Mouse (Mus musculus) brain, embryonic 14.5 days (tissue): ENCODE results near the gene Msi2.

ENCODE experiments used
- CTCF ChIP-seq: fragments of 200-500 bp; IDR thresholded peaks from 2 replicates; pipeline ENCODE4 v1.5.1; 2012; ENCODE audit warnings: inconsistent platforms, mild to moderate bottlenecking, moderate library complexity, borderline replicate concordance; ENCODE audit not compliant: insufficient read depth, insufficient read length; ENCODE audit errors: extremely low read depth
- POLR2A ChIP-seq: fragments of 200-500 bp; IDR thresholded peaks from 2 replicates; pipeline ENCODE4 v1.6.1; 2012; ENCODE audit warnings: mild to moderate bottlenecking, inconsistent platforms, borderline replicate concordance; ENCODE audit not compliant: poor library complexity, insufficient read depth, insufficient read length, severe bottlenecking; ENCODE audit errors: extremely low read depth

GRCm38 (mm10) chr11:88676597-88676996, 41.7 kb downstream of the Msi2 start:
- TF ChIP-seq CTCF (no peak), POLR2A (no peak)
